Mouse (Mus musculus) Patski (cell line): ENCODE results near the gene Olfr539. TPM values are rescaled to one million over a fixed set of nuclear protein-coding genes. Genes with fewer than 3 reads are reported as not detected.

Source experiments
- ATAC-seq: fragments of 100-300 bp; one replicate; pipeline ENCODE4 v1.8.0; 2021
- CTCF ChIA-PET: fragments of 350-600 bp; sonication (Branson Sonifier 250); formaldehyde crosslinking; loops from one replicate; lab custom pipeline; 2022; ENCODE audit warnings: inconsistent platforms; lab: Charles Lee
- POLR2A ChIA-PET: fragments of 350-600 bp; sonication (Branson Sonifier 250); formaldehyde crosslinking; loops from one replicate; lab custom pipeline; 2022; ENCODE audit warnings: antibody characterized with exemption, inconsistent platforms; lab: Charles Lee
- DNase-seq: peaks from one replicate; pipeline ENCODE4 v3.0.0-alpha.2; 2011; ENCODE audit warnings: low read depth, low spot score
- H3K27me3 ChIP-seq: fragments of 371-371 bp; one replicate; pipeline ENCODE4 v1.5.1; 2021
- CTCF ChIP-seq: fragments of 100-300 bp; IDR thresholded peaks from one replicate; pipeline ENCODE4 v1.5.1; 2021
- in situ Hi-C: fragments of 300-500 bp; cut with MboI; formaldehyde crosslinking; loops from 3 replicates; pipeline ENCODE4 v1.11.1; 2018; ENCODE audit warnings: low pct_unique_long_range_greater_than_20kb, mixed read lengths
- polyA plus RNA-seq: library from polyadenylated mRNA; unstranded; gene quantifications from one replicate; pipeline ENCODE4 v1.2.3, GENCODE M21; 2021

Olfr539 gene
- polyA plus RNA-seq, 1 experiment from 2014 or later, result not detected

- no peaks in the 10 kb centered on the region for H3K27me3 ChIP-seq
- POLR2A ChIA-PET, result no interaction called here
- DNase-seq, result no peak
- in situ Hi-C loops, result no loop called here
- ATAC-seq, result no peak
- CTCF ChIA-PET, result no interaction called here
- TF ChIP-seq CTCF, result no peak
Measured at GRCm38 (mm10) chr7:140717155-140718055, 57.7 kb downstream of the Olfr539 start.

GRCm38 (mm10) chr7:140721095-140721494 is 61.4 kb downstream of the Olfr539 start:
- in situ Hi-C loops, result no loop called here
- no peak for ATAC-seq
- CTCF ChIA-PET, result no interaction called here
- peaks cover 11% of the 10 kb centered on the region for H3K27me3 ChIP-seq
- no peak for TF ChIP-seq CTCF
- POLR2A ChIA-PET, result no interaction called here
- no peak for DNase-seq

- H3K27me3 ChIP-seq, result peaks cover 11% of the 10 kb centered on the region
- no peak for DNase-seq
- ChIA-PET POLR2A (no interaction called here), CTCF (no interaction called here)
- ATAC-seq, result no peak
- in situ Hi-C loops, result no loop called here
- no peak for TF ChIP-seq CTCF
Measured at GRCm38 (mm10) chr7:140725558-140725957, 65.8 kb downstream of the Olfr539 start.

Other genes with a start within 250 kb of the Olfr539 start
- gene Olfr532, start 238.3 kb upstream of the Olfr539 start, polyA plus RNA-seq, result not detected
- not detected for gene Olfr533, start 196.6 kb upstream of the Olfr539 start, polyA plus RNA-seq
- not detected for gene Olfr535, start 175.7 kb upstream of the Olfr539 start, polyA plus RNA-seq
- not detected for gene Olfr536, start 152.5 kb upstream of the Olfr539 start, polyA plus RNA-seq
- gene Olfr538, start 92.0 kb upstream of the Olfr539 start, polyA plus RNA-seq, result not detected
- gene Olfr46, start 58.7 kb upstream of the Olfr539 start, polyA plus RNA-seq, result not detected
- not detected for gene Olfr61, start 31.0 kb upstream of the Olfr539 start, polyA plus RNA-seq
- gene Olfr53, start 13.5 kb upstream of the Olfr539 start, polyA plus RNA-seq, result not detected
- not detected for gene Olfr45, start 22.0 kb downstream of the Olfr539 start, polyA plus RNA-seq
- gene Olfr541, start 37.3 kb downstream of the Olfr539 start, polyA plus RNA-seq, result not detected
- not detected for gene Cyp2e1, start 103.8 kb downstream of the Olfr539 start, polyA plus RNA-seq
- not detected for gene Syce1, start 127.9 kb downstream of the Olfr539 start, polyA plus RNA-seq
- gene Zfp941, start 162.2 kb downstream of the Olfr539 start, polyA plus RNA-seq, result not detected
- gene Urah, start 175.1 kb downstream of the Olfr539 start, polyA plus RNA-seq, result 0.18 TPM
- gene Scgb1c1, start 185.6 kb downstream of the Olfr539 start, polyA plus RNA-seq, result 0.23 TPM
- gene Odf3, start 187.9 kb downstream of the Olfr539 start, polyA plus RNA-seq, result 0.31 TPM
- gene Gm45785, start 196.4 kb downstream of the Olfr539 start, polyA plus RNA-seq, result not detected
- 67.0 TPM for gene Ric8a, start 197.0 kb downstream of the Olfr539 start, polyA plus RNA-seq
- 28.0 TPM for gene Bet1l, start 197.6 kb downstream of the Olfr539 start, polyA plus RNA-seq
- gene Psmd13, start 222.0 kb downstream of the Olfr539 start, polyA plus RNA-seq, result 148 TPM
- 48.3 TPM for gene Sirt3, start 222.4 kb downstream of the Olfr539 start, polyA plus RNA-seq
- gene Cox8b, start 240.5 kb downstream of the Olfr539 start, polyA plus RNA-seq, result not detected